Mouse (Mus musculus): ENCODE data around the gene Tagln2.

DNA sequence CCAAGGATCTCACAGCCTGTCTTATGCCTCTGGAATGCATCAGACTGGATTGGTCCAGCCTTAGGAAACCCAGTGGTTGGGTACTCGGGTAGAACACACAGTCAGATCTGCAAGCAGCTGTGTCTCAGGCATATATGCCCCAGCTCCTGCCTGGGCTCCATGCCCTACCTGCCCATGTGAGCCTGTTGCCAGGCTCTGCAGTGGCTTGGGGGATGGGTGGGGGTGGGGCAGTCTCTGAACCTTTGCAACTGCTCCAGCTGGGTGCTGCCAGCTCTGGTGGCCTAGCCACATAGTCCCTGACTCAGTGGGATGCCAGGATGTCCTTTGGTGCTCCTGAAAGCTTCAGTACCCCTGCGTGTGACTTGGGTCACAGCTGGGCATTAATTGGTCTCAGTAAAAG, 49.5 kb downstream of the Tagln2 start:
- no peak for TF ChIP-seq CTCF (IDR thresholded peaks at IDR 0.05; ENCODE audit: control insufficient read depth, insufficient read depth, insufficient read length)
- no peak for TF ChIP-seq MYOD1 (IDR thresholded peaks at IDR 0.05; ENCODE audit: control insufficient read depth, insufficient read length, low read depth)
- no peak for TF ChIP-seq MYOG (IDR thresholded peaks at IDR 0.05; ENCODE audit: control insufficient read depth, extremely low read depth, insufficient read length)
- TF ChIP-seq MAX (IDR thresholded peaks at IDR 0.05): no peak
- TF ChIP-seq CEBPB (IDR thresholded peaks at IDR 0.05; ENCODE audit: low read depth): no peak
- no peak for TF ChIP-seq USF1 (IDR thresholded peaks at IDR 0.05; ENCODE audit: low read depth)
- TF ChIP-seq FOSL1 (IDR thresholded peaks at IDR 0.05; ENCODE audit: insufficient read depth, low read length, poor library complexity, severe bottlenecking): no peak
